Mouse (Mus musculus): Measurements from ENCODE around the gene Camta1.
A peak's percentile ranks its signal among the peaks of the same experiment; 100 is the strongest.

Gene Camta1

GRCm38 (mm10) chr4:151001397-151001796 lies 860.3 kb downstream of the Camta1 start:
- no peak for DNase-seq (ENCODE audit: low read depth, low spot score)

GRCm38 (mm10) chr4:150998626-150999025 lies 863.0 kb downstream of the Camta1 start:
- no peak for DNase-seq (ENCODE audit: low read depth, low spot score)

- no peak for DNase-seq (ENCODE audit: low read depth, low spot score)
Observed at GRCm38 (mm10) chr4:150996797-150997196, 864.9 kb downstream of the Camta1 start, which contains the start of gene Uts2. TSS of gene Uts2 (plus strand) at chr4:150997097.

GRCm38 (mm10) chr4:150990148-150990547 lies 871.5 kb downstream of the Camta1 start:
- peak; percentile 69 for DNase-seq (ENCODE audit: low read depth, low spot score)

GRCm38 (mm10) chr4:150980153-150980552 lies 881.5 kb downstream of the Camta1 start:
- DNase-seq (ENCODE audit: low read depth, low spot score) = peak; percentile 39

- no peak for DNase-seq (ENCODE audit: low read depth, low spot score)
Observed at GRCm38 (mm10) chr4:150979455-150979854, 882.2 kb downstream of the Camta1 start.

- DNase-seq (ENCODE audit: low read depth, low spot score) = peak; percentile 17
Observed at GRCm38 (mm10) chr4:150978156-150978910, 883.3 kb downstream of the Camta1 start.

GRCm38 (mm10) chr4:150975145-150975544 lies 886.5 kb downstream of the Camta1 start:
- DNase-seq (ENCODE audit: low read depth, low spot score) = no peak

GRCm38 (mm10) chr4:150973264-150973663 lies 888.4 kb downstream of the Camta1 start:
- DNase-seq (ENCODE audit: low read depth, low spot score) = no peak

GRCm38 (mm10) chr4:150968956-150969355 lies 892.7 kb downstream of the Camta1 start:
- no peak for DNase-seq (ENCODE audit: low read depth, low spot score)

- peak; percentile 78 for DNase-seq (ENCODE audit: low read depth, low spot score)
Observed at GRCm38 (mm10) chr4:150966556-150966955, 895.1 kb downstream of the Camta1 start.

- DNase-seq (ENCODE audit: low read depth, low spot score) = peak; percentile 51
Observed at GRCm38 (mm10) chr4:150965555-150965951, 896.1 kb downstream of the Camta1 start.

- DNase-seq (ENCODE audit: low read depth, low spot score) = peak; percentile 91
Observed at GRCm38 (mm10) chr4:150964635-150965554, 896.8 kb downstream of the Camta1 start.

GRCm38 (mm10) chr4:150963711-150964110 lies 898.0 kb downstream of the Camta1 start:
- DNase-seq (ENCODE audit: low read depth, low spot score) = no peak

- no peak for DNase-seq (ENCODE audit: low read depth, low spot score)
Observed at GRCm38 (mm10) chr4:150962231-150962630, 899.4 kb downstream of the Camta1 start.

- DNase-seq (ENCODE audit: low read depth, low spot score) = no peak
Observed at GRCm38 (mm10) chr4:150958536-150958935, 903.1 kb downstream of the Camta1 start.

GRCm38 (mm10) chr4:150957106-150957458 lies 904.6 kb downstream of the Camta1 start:
- DNase-seq (ENCODE audit: low read depth, low spot score) = no peak

- no peak for DNase-seq (ENCODE audit: low read depth, low spot score)
Observed at GRCm38 (mm10) chr4:150956369-150957105, 905.1 kb downstream of the Camta1 start.

GRCm38 (mm10) chr4:150950972-150951371 lies 910.7 kb downstream of the Camta1 start:
- DNase-seq (ENCODE audit: low read depth, low spot score) = no peak

- no peak for DNase-seq (ENCODE audit: low read depth, low spot score)
Observed at GRCm38 (mm10) chr4:150944707-150945106, 917.0 kb downstream of the Camta1 start.

- DNase-seq (ENCODE audit: low read depth, low spot score) = peak; percentile 67
Observed at GRCm38 (mm10) chr4:150939991-150940651, 921.6 kb downstream of the Camta1 start.
